Mouse (Mus musculus) E14TG2a.4 (cell line): Measurements from ENCODE around the gene Arhgef11.

Experiments
- H3K27me3 ChIP-seq: 2 replicates; pipeline ENCODE4 v1.6.1; 2014; ENCODE audit warnings: low read length, control low read depth; ENCODE audit not compliant: insufficient read depth
- H3K36me3 ChIP-seq: 2 replicates; pipeline ENCODE4 v1.6.1; 2014; ENCODE audit warnings: low read length, control low read depth; ENCODE audit not compliant: insufficient read depth
- H3K4me1 ChIP-seq: replicated peaks from 2 replicates; pipeline ENCODE4 v1.6.1; 2014; ENCODE audit warnings: low read depth, low read length, control low read depth
- H3K4me3 ChIP-seq: replicated peaks from 2 replicates; pipeline ENCODE4 v1.5.1; 2014; ENCODE audit warnings: mild to moderate bottlenecking, low read length
- H3K9me3 ChIP-seq: 2 replicates; pipeline ENCODE4 v1.6.1; 2014; ENCODE audit warnings: low read length, control low read depth
- CTCF ChIP-seq: conservative IDR thresholded peaks from 2 replicates; pipeline ENCODE4 v1.5.1; 2014; ENCODE audit warnings: low read length
- NANOG ChIP-seq: IDR thresholded peaks from 2 replicates; pipeline ENCODE4 v1.6.1; 2014; ENCODE audit warnings: borderline replicate concordance, low read length, mixed read lengths
- POU5F1 ChIP-seq: IDR thresholded peaks from 2 replicates; pipeline ENCODE4 v1.6.1; 2014; ENCODE audit warnings: low read length, borderline replicate concordance

Arhgef11 gene

GRCm38 (mm10) chr3:87756488-87756887 lies 139.1 kb downstream of the Arhgef11 start:
- TF ChIP-seq CTCF (no peak), POU5F1 (no peak)
- H3K4me1 ChIP-seq = peaks cover 48% of the 10 kb centered on the region
- peak overlapping the region; percentile 73 for H3K4me3 ChIP-seq
- no peaks in the 10 kb centered on the region for H3K9me3 ChIP-seq
- peaks cover 73% of the 10 kb centered on the region for H3K27me3 ChIP-seq
- H3K36me3 ChIP-seq = no peaks in the 10 kb centered on the region

- Histone ChIP-seq H3K27me3 (peaks cover 56% of the 10 kb centered on the region), H3K4me3 (no peak overlapping the region; the same call in 1 of the 2 replicates), H3K36me3 (no peaks in the 10 kb centered on the region), H3K9me3 (no peaks in the 10 kb centered on the region), H3K4me1 (peaks cover 57% of the 10 kb centered on the region)
- no peak for TF ChIP-seq POU5F1
- TF ChIP-seq NANOG = no peak
- TF ChIP-seq CTCF = no peak
Measured at GRCm38 (mm10) chr3:87758641-87759040, 141.3 kb downstream of the Arhgef11 start.

GRCm38 (mm10) chr3:87761408-87762375 lies 144.3 kb downstream of the Arhgef11 start:
- H3K4me3 ChIP-seq = no peak overlapping the region
- H3K9me3 ChIP-seq = no peaks in the 10 kb centered on the region
- H3K4me1 ChIP-seq = peaks cover 65% of the 10 kb centered on the region
- H3K36me3 ChIP-seq = no peaks in the 10 kb centered on the region
- TF ChIP-seq POU5F1 = no peak
- TF ChIP-seq NANOG = no peak
- TF ChIP-seq CTCF = no peak
- H3K27me3 ChIP-seq = peaks cover 54% of the 10 kb centered on the region

GRCm38 (mm10) chr3:87763202-87763601 lies 145.8 kb downstream of the Arhgef11 start:
- Histone ChIP-seq H3K9me3 (no peaks in the 10 kb centered on the region), H3K36me3 (no peaks in the 10 kb centered on the region), H3K27me3 (peaks cover 54% of the 10 kb centered on the region), H3K4me3 (no peak overlapping the region), H3K4me1 (peaks cover 58% of the 10 kb centered on the region)
- no peak for TF ChIP-seq POU5F1
- TF ChIP-seq NANOG = no peak
- no peak for TF ChIP-seq CTCF

- Histone ChIP-seq H3K36me3 (no peaks in the 10 kb centered on the region), H3K4me3 (0 out of 2 replicates have a peak overlapping the region, but pooled peaks have one; percentile 23), H3K27me3 (peaks cover 57% of the 10 kb centered on the region), H3K9me3 (no peaks in the 10 kb centered on the region), H3K4me1 (peaks cover 54% of the 10 kb centered on the region)
- TF ChIP-seq NANOG = no peak
- no peak for TF ChIP-seq CTCF
- no peak for TF ChIP-seq POU5F1
Measured at GRCm38 (mm10) chr3:87763683-87764289, 146.4 kb downstream of the Arhgef11 start.

- TF ChIP-seq CTCF = no peak
- TF ChIP-seq NANOG = no peak
- TF ChIP-seq POU5F1 = no peak
Measured at GRCm38 (mm10) chr3:87764506-87764905, 147.1 kb downstream of the Arhgef11 start.

GRCm38 (mm10) chr3:87765091-87765490 lies 147.7 kb downstream of the Arhgef11 start:
- Histone ChIP-seq H3K4me1 (peaks cover 44% of the 10 kb centered on the region), H3K27me3 (peaks cover 62% of the 10 kb centered on the region), H3K4me3 (no peak overlapping the region), H3K9me3 (no peaks in the 10 kb centered on the region), H3K36me3 (no peaks in the 10 kb centered on the region)
- TF ChIP-seq NANOG (no peak), POU5F1 (no peak), CTCF (no peak)

More at GRCm38 (mm10) chr3:87764506-87764905, 147.1 kb downstream of the Arhgef11 start:
- Histone ChIP-seq H3K9me3 (no peaks in the 10 kb centered on the region), H3K27me3 (peaks cover 58% of the 10 kb centered on the region), H3K4me3 (no peak overlapping the region), H3K36me3 (no peaks in the 10 kb centered on the region), H3K4me1 (peaks cover 48% of the 10 kb centered on the region)

- no peak for TF ChIP-seq CTCF
- H3K36me3 ChIP-seq = no peaks in the 10 kb centered on the region
- peaks cover 43% of the 10 kb centered on the region for H3K4me1 ChIP-seq
- H3K4me3 ChIP-seq = no peak overlapping the region
- H3K9me3 ChIP-seq = no peaks in the 10 kb centered on the region
- peaks cover 64% of the 10 kb centered on the region for H3K27me3 ChIP-seq
Measured at GRCm38 (mm10) chr3:87765631-87766283, 148.4 kb downstream of the Arhgef11 start.
